Mouse (Mus musculus): ENCODE measurements around the gene Supt6.
A peak's percentile ranks its signal among the peaks of the same experiment; 100 is the strongest.
"Not testable (repeated sequence)": the region's sequence is repeated elsewhere in the genome, so short reads cannot be mapped to it uniquely, and the experiment has no call there.

The Supt6 gene

DNA sequence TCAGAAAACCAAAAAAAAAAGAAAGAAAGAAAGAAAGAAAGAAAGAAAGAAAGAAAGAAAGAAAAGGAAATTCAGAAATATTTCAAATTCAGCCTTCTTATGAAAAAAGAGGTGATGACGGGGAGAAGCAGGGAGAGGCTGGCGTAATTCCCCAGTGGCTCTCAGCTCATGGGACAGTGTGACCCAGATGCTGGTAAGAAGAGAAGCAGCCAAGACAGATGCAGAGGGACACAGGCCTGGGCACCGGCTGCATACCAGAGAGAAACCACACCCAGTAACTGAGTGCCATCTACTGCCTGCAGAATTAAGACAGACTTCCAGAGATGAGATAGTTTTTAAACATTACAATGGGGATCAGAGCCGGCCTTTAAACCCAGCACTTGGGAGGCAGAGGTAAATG, 22.2 kb downstream of the Supt6 start:
- DNase-seq (ENCODE audit: extremely low spot score) = no peak

DNA sequence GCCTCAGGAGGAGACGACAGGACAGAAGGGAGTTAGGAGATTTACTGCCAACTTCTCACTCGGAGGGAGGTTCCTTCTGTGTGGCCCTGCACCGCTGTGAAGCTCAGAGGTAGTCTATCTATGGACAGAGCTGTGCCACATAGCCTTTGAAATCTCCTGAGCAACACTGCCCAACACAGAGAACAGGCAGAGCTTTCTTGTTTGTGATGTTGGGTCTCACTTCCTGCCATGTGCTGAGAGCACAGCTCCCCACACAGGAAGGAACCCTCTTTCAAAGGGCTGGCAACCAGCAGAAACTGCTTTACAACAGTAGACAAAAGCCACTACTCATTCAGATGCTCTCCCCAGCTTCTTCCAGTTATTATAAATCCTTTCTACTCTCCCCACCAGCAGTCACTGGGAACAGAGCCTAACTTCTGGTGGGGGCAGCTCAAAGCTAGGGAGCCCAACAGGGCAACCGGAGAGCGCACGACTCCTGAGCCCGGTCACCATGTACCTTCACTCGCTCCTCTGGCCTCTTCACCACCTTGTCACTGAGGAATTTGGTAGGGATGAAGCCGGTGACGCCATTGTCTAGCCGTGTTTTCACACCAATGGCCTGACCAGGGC, 30.0 kb downstream of the Supt6 start:
- DNase-seq (ENCODE audit: extremely low spot score) = no peak

DNA sequence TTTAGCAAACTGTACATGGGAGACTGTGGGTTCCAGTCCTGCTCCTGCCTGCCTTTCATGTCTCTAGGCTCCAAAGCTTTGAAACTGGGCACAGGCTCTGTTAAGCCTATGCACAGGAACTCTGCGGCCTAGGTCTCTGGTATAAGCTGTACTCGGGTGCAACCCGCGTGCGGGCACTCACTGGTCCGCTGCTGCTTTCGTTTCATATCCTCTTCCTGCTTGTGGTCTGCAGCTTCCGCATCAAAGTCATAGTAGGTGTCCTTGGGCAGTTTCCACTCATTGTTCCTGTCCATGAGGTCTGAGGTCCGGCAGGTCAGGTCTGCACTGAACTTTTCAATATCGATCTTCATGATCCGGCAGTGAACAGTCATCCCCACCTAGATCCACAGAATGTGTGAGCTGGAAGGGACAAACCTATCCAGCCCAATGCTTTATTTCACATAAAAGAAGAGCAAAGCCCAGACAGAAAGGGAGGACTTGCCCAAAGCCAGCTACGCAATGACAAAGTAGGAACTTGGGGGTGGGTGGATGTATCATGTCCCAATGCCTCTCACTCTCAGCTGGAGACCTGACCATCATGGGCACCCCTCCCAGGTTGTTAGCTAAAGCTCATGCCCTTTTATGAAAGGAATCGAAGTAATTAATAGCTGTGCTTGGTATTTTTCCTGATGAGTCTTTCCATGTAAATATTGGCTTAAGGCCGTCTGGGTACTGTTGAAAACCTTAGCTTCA, 32.5 kb downstream of the Supt6 start:
- no peak for DNase-seq (ENCODE audit: extremely low spot score)

DNA sequence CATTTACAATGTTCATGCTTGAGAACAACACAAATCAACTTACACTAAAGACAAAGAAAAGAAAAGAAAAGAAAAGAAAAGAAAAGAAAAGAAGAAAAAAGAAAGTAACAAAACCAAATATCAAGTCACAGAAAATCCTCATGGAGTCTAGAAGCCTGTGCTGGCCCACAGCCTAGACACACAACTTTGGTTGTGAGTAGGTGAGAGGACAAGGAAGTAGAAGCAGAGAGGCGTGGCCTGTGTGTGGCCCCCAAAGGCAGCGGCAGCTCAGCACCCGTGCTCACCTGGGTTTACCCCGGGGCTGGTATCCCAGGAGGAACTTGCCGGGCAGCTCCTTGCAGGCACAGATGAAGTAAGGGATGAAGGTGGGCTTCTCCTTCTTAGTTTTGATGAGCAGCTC, 34.3 kb downstream of the Supt6 start:
- no peak for DNase-seq (ENCODE audit: extremely low spot score)

DNA sequence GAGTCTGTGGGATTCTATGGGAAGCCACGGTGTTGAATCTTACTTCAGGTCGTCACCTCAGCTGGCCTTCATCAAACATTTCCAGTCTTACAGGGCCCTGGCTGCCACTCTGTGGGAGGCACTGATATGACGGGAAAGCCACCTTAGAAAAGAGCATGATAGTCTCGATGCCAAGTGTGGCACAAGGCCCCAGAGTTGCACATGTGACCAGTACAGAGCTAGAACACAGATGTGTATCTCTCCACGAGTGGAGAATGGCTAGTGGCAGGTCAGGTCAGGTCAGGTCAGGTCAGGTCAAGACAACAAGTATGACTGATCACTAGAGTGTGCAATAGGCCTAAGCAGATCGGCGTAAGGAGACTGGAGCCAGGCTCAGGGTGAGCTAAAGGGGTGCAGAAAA, 35.2 kb downstream of the Supt6 start:
- DNase-seq (ENCODE audit: extremely low spot score) = no peak

DNA sequence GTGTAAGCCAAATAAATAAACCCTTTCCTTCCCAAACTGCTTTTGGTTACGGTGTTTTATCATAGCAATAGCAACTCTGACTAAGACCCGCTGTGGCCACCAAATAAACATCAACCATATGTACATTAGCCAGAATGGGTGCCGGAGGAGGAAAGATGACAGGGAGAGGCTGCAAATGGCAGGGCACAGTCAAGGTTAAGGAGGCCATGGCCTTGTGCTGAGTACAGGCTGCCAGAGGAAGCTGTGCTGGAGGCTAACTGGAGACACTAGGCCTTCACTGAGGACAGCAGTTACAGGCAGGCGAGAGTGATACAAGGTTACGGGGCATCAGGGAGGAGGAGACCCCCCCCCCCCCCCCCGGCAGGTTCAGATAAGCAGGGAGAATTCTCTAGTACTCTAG, 35.9 kb downstream of the Supt6 start:
- no peak for DNase-seq (ENCODE audit: extremely low spot score)

DNA sequence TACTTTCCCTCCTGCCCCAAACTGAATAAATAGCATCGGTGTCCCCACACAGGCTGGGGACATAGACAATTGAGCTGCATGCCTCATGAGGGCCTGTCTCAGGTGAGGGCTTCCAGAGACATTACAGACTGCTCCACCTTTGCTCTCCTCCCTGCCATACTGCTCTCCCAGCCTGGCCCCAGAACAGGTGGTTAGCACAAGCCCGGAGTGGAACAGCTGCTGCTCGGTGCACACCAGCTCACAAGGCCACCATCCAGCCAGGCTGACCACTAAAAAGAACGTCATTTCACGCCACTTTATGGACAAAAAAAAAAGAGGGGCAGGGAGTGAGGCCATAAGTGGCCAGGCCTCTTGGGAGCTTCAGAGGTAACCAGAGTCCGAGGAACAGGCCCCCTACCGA, 38.6 kb downstream of the Supt6 start:
- DNase-seq (ENCODE audit: extremely low spot score) = no peak

DNA sequence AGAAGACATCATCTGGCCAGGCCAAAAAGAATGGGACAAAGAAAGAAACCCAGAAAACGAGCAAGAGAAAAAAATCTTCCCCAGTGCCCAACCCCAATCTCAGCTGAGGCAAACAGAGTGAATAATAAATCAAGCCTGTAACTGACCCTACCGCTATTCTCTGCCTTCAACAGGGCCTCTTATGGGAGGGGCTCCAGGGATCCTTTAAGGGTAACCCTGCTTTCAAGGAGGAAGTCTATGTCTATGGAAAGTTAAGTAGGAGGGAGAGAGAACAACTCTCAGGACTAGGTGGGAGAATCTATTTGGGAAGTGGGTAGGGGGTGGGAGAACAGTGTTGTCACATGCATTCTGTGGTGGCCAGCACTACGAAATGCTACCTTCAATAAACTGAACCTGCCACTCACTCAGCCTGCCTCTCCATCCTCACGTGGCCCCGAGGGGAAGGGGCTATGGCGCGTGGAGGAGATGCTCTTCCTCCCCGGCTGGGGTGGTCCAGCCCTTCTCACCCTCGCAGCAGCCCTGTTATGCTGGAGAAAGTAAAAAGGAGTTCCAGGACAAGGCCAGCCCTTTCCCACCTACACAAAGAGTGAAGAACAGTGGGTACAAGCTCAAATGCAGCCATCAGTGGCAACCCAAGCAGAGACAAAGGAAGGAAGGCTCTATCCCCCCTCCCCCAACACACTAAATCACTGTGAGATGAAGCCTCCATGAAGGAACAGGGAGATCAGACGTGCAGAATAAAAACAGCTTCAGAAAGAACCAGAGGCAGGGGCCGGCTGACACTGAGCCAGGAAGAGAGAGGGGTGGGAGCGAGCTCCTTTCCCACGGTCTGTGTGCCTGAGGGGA, 40.2 kb downstream of the Supt6 start:
- peak; percentile 39 for DNase-seq (ENCODE audit: extremely low spot score)

DNA sequence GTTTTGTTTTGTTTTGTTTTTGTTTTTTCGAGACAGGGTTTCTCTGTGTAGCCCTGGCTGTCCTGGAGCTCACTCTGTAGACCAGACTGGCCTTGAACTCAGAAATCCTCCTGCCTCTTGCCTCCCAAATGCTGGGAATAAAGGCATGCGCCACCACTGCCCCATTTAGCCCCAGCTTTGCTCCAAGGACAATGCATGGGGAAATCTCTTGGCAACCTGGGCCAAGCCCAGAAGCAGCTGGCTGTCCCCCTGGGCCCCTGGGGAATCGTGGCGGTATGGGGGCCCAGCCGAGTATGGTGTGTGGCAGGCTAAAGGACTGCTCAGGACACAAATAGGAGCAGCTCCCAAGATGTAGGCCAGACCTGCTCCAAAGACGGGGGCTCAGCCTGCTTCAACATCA, 41.5 kb downstream of the Supt6 start:
- DNase-seq (ENCODE audit: extremely low spot score) = no peak

DNA sequence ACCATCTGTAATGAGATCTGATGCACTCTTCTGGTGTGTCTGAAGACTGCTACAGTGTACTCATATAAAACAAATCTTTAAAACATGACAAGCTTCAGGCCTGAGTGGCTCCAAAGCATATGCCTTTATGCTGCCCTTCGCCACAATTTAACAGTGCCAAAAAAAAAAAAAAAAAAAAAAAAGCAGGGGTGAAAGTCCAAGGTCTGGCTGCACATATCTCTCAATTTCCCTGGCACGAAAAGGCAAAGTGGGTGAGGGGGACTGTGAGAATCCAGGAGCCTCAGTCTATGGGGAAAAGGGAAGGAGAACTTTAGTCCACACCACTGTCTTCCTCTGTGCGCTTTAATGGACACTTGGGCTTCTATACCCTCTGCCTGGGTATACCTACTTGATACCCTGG, 43.4 kb downstream of the Supt6 start:
- no peak for DNase-seq (ENCODE audit: extremely low spot score)

DNA sequence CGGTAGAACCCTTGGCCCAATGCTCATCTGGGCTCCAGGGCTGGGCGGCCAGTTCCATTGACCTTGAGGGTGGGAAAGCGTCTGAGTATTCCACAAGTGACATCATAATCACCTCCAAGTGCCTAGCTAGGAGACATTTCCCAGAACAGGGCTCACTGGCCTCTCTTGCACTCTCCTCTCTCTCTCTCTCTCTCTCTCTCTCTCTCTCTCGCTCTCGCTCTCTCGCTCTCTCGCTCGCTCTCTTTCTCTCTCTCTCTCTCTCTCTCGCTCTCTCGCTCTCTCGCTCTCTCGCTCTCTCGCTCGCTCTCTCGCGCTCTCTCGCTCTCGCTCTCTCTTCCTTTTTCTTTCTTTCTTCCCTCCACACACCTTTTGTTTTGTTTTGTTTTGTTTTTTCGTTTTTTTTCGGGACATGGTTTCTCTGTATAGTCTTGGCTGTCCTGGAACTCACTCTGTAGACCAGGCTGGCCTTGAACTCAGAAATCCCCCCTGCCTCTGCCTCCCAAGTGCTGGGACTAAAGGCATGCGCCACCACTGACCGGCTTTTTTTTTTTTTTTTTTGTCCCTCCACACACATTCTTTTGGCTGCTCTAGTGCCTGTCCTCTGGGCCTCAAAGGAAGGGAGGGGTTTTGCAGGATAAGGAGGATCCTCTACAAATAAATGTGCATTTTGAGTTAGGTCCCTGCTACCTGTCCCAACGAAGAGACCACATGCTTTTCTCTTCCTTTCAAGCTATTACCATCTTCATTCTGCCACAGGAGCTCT, 50.5 kb downstream of the Supt6 start:
- no peak for DNase-seq (ENCODE audit: extremely low spot score)

DNA sequence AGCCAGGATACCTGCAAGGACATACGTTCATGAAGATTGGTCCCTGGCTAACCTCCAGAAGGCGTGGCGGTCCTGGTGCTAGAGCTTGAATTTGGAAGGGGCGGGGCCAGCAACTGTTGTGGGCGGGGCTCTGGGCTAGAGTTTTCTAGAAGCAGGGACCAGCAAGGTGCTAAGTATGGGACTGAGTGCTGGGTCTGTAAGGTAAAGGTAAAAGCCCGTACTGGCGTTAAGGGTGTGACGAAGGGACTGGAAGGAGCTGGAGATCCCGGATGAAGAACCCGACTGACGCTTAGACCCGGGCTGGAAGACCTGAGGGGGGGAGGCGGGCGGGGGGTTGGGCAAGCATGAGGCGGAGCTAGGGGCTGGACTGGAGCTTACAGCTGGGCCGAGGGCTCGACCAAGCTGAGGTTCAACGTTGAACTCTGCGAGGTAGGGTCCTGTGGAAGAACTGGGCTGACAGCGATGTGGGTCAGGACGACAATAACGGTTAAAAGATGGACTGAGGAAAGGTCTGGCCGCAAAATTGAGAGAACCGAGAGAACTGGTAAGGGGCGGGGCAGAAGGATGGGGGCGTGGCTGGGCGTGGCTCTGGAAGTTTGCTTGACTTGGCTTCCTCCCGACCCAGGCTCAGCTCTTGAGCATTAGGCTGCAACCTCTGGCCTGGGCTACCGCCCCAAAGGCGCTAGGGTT, 51.2 kb downstream of the Supt6 start:
- DNase-seq (ENCODE audit: extremely low spot score) = peak; percentile 85

DNA sequence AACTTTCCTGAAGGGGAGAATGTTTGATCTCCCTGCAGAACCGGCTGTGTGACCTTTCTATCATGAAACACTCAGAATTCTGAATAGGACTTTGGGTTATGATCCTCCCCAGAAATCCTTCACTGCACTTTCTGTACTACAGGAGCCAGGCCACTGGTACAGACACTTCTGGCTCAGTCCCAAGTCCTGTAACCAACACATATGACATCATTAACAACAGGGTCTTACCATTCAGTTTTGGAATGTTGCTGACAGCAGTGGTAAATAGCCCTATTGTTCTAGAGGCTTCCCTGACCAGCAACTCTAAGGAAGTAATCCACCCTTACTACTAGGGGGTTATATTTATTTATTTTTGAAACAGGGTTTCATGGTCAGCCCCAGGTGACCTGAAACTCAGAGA, 52.7 kb downstream of the Supt6 start, which contains the start of gene Proca1:
Proca1 (plus strand) TSS at position 280 of the 400 bp plus-strand sequence.
- DNase-seq (ENCODE audit: extremely low spot score) = no peak

DNA sequence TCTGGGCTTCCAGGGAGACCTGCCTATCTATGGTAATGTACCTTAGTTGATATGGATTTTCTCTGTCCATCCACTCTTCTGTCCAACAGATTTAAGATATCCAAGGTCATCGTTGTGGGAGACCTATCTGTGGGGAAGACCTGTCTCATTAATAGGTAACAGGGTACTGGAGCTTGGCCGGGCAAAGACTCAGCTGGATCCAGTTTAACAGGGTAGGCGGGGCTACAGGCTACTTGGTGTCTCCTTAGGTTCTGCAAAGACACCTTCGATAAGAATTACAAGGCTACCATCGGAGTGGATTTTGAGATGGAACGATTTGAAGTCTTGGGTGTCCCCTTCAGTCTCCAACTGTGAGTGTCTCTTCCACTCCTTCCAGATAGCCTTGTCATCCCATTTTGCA, 55.7 kb downstream of the Supt6 start:
- no peak for DNase-seq (ENCODE audit: extremely low spot score)

DNA sequence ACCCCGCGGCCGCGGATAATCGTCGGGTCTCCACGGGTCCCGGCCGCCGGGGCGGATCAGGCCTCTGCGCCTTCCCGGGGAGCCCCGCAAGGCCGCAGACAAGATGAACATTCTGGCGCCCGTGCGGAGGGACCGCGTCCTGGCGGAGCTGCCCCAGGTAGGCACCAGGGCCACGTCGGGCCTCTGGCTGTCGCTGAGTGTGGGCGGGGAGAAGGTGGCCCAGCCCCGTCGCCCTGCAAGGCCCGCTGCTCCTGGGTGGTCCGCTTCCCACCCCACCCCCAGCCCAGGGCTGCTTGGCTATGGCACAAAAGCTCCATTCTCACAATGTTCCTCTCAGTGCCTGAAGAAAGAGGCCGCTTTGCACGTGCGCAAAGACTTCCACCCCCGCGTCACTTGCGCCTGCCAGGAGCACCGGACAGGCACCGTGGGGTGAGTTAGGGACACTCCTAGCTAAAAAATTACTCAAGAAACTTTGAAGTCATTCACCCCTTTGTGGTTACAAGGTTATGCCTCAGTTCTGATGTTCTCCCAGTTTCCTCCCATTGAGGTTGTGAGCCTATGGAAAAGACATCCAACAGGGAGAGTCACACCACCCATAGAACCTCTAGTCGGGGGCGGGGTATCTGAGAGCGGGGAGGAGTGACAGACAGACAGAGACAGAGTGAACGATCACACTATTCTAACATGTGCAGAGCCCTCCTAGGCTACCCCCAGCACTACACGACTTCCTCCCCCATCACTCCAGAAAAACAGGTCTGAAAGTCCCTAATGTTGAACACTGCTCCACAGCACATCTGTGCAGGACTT, 56.4 kb downstream of the Supt6 start:
- DNase-seq (ENCODE audit: extremely low spot score) = peak; percentile 94

DNA sequence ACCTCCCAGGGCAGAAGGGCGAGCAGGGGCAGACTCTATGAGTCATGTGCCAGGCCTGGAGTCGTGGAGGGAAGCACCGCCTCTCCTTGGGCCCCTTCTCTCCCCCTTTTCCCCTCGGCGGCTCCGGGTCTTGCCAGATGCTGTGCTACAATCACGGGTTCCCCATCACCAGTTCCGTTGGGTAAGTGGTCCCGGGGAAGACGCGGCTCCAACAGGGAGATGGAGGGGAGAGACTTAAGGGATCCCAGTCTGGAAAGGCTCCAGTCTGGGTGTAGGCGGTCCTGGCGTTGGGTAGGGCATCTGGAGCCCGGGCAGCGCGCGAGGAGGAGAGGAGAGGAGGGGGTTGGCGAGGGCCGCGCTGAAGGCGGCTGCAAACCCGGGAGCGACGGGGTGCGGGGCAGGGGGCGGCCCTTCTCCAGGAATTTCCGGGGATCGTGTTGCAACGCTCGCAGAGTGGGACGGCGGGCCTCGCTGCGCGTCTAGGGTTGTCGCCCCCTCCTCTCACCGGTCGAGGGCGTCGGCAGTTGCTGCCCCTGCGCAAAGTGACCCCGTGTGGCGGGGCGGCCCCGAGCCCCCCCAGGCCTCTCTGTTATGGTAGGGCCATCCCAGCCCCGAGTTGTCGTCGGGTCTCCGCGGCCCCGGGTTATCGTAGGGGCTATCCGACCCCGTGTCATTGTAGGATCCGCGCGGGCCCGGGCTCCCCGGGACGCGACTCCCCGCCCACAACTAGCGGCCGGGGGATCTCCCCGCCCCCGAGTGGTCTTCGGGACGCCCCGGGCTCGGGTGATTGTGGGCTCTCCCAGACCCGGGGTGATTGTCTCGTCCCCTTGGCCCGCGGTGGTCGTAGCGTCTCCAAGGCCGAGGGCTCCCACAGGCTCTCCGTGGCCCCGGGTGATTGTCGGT, 57.2 kb downstream of the Supt6 start, which contains the start of gene Rab34:
Rab34 (plus strand) TSS at position 100 of the 903 bp plus-strand sequence.
- DNase-seq (ENCODE audit: extremely low spot score) = peak; percentile 92

DNA sequence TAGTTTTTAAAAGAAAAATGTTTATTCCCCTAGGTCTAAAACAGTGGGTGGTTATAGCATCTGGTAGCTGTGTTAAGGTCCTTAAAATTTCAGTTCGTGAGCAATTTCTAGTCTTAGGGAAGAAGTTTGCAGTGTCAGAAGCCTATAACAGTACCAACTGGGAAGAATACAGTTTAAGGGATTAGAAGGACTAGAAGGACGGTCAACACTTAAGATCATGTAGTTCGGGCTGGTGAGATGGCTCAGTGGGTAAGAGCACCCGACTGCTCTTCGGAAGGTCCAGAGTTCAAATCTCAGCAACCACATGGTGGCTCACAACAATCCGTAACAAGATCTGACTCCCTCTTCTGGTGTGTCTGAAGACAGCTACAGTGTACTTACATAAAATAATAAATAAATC, 61.1 kb downstream of the Supt6 start:
- DNase-seq (ENCODE audit: extremely low spot score) = not testable (repeated sequence)

DNA sequence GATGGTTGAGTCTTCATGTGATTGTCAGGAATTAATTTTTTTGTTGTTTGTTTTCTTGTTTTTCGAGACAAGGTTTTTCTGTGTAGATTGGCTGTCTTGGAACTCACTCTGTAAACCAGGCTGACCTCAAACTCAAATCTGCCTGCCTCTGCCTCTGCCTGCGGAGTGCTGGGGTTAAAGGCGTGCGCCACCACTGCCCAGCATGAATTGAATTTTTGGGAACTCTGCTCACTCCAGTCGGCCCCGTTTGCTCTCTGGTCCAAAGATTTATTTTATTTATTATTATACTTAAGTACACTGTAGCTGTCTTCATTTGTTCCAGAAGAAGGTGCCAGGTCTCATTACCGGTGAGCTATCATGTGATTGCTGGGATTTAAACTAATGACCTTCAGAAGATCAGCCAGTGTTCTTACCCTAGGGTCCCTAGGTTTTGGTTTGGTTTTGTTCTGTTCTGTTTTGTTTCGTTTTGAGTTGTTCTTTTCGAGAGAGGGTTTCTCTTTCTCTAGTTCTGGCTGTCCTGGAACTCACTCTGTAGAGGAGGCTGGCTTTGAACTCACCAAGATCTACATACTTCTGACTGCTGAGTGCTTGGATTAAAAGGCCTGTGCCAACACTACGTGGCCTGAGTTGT, 61.8 kb downstream of the Supt6 start:
- DNase-seq (ENCODE audit: extremely low spot score) = no peak

Measured in embryo, embryonic 9.5 days (tissue).